Mouse (Mus musculus) lung, adult 2 months (tissue): ENCODE results near the gene Maml3. TPM values are rescaled to one million over a fixed set of nuclear protein-coding genes. Genes with fewer than 3 reads are reported as not detected.
A peak's percentile ranks its signal among the peaks of the same experiment; 100 is the strongest.

ENCODE experiments used
- DNase-seq: peaks from one replicate; pipeline ENCODE4 v3.0.0; 2022
- H3K4me1 ChIP-seq: fragments of 200-500 bp; 2 replicates; pipeline ENCODE4 v1.6.1; 2011; ENCODE audit warnings: low read length; ENCODE audit not compliant: control insufficient read depth, insufficient read depth
- H3K4me3 ChIP-seq: fragments of 200-500 bp; replicated peaks from 2 replicates; pipeline ENCODE3; 2011; ENCODE audit warnings: low read depth, mild to moderate bottlenecking, control low read depth, low read length; ENCODE audit errors: extremely low read depth
- CTCF ChIP-seq: fragments of 200-500 bp; IDR thresholded peaks from 2 replicates; pipeline ENCODE4 v1.5.1; 2011; ENCODE audit warnings: mild to moderate bottlenecking, low read length, control low read depth; ENCODE audit not compliant: insufficient read depth
- POLR2A ChIP-seq: fragments of 200-500 bp; IDR thresholded peaks from 2 replicates; pipeline ENCODE4 v1.6.1; 2011; ENCODE audit warnings: low read depth, mild to moderate bottlenecking, control low read depth, low read length, borderline replicate concordance; ENCODE audit errors: extremely low read depth
- WGBS: fragments of 180-500 bp; shearing (Covaris S2); methylation state at CpG from one replicate; pipeline ENCODE4 v1.1.7; 2018; 5-methylcytosine and 5-hydroxymethylcytosine counted together
- polyA plus RNA-seq: library from polyadenylated mRNA; depleted of rRNA; stranded (reverse); fragments of >200 nt; gene quantifications from 2 replicates; pipeline ENCODE4 v1.2.3, GENCODE M21; 2012

Gene Maml3
- polyA plus RNA-seq, 1 experiment, result 11.2 TPM

- Histone ChIP-seq H3K4me1 (peaks cover 9% of the 10 kb centered on the region), H3K4me3 (no peak overlapping the region)
- DNase-seq, result no peak
- 39% methylated on average over 8 of the region's 8 CpGs for WGBS
- TF ChIP-seq POLR2A, result no peak
- no peak for TF ChIP-seq CTCF
Measured at GRCm38 (mm10) chr3:52035404-52035803, 69.5 kb downstream of the Maml3 start.

- Histone ChIP-seq H3K4me3 (no peak overlapping the region), H3K4me1 (peaks cover 9% of the 10 kb centered on the region)
- WGBS, result 52% methylated on average over 14 of the region's 14 CpGs
- TF ChIP-seq CTCF (no peak), POLR2A (no peak)
- no peak for DNase-seq
Measured at GRCm38 (mm10) chr3:52033857-52034588, 70.9 kb downstream of the Maml3 start.

- TF ChIP-seq POLR2A (no peak), CTCF (no peak)
- no peak for DNase-seq
- peaks cover 9% of the 10 kb centered on the region for H3K4me1 ChIP-seq
Measured at GRCm38 (mm10) chr3:52031327-52031726, 73.5 kb downstream of the Maml3 start.

GRCm38 (mm10) chr3:52030114-52030513 lies 74.8 kb downstream of the Maml3 start:
- H3K4me3 ChIP-seq, result peak overlapping the region; percentile 60
- peaks cover 1% of the 10 kb centered on the region; the same call in 1 of the 2 replicates for H3K4me1 ChIP-seq
- DNase-seq, result no peak
- 28% methylated on average over 10 of the region's 10 CpGs for WGBS
- TF ChIP-seq POLR2A, result no peak
- TF ChIP-seq CTCF, result 0 out of 2 replicates have a peak, but pooled peaks have one; percentile 7

More at GRCm38 (mm10) chr3:52031327-52031726, 73.5 kb downstream of the Maml3 start:
- no peak overlapping the region for H3K4me3 ChIP-seq

GRCm38 (mm10) chr3:52029661-52030081 lies 75.2 kb downstream of the Maml3 start:
- 13% methylated on average over 12 of the region's 12 CpGs for WGBS
- no peak for TF ChIP-seq POLR2A
- TF ChIP-seq CTCF, result no peak
- DNase-seq, result no peak
- Histone ChIP-seq H3K4me1 (no peaks in the 10 kb centered on the region), H3K4me3 (peak overlapping the region; percentile 60)

GRCm38 (mm10) chr3:52027972-52028371 lies 76.9 kb downstream of the Maml3 start:
- TF ChIP-seq POLR2A, result no peak
- no peak for TF ChIP-seq CTCF
- DNase-seq, result no peak
- Histone ChIP-seq H3K4me1 (no peaks in the 10 kb centered on the region), H3K4me3 (no peak overlapping the region)
- WGBS, result 70% methylated on average over 7 of the region's 7 CpGs

GRCm38 (mm10) chr3:52022486-52022885 lies 82.4 kb downstream of the Maml3 start:
- no peak for TF ChIP-seq POLR2A
- no peak for TF ChIP-seq CTCF
- Histone ChIP-seq H3K4me3 (no peak overlapping the region), H3K4me1 (no peaks in the 10 kb centered on the region; the same call in 1 of the 2 replicates)
- whole genome bisulfite sequencing, result 64% methylated on average over 7 of the region's 7 CpGs
- no peak for DNase-seq

GRCm38 (mm10) chr3:52018103-52018439 lies 86.8 kb downstream of the Maml3 start:
- H3K4me1 ChIP-seq, result no peaks in the 10 kb centered on the region; the same call in 1 of the 2 replicates
- WGBS, result 70% methylated on average over 5 of the region's 5 CpGs
- TF ChIP-seq POLR2A (no peak), CTCF (no peak)
- no peak for DNase-seq
- H3K4me3 ChIP-seq, result peak overlapping the region; percentile 32

- WGBS, result 31% methylated on average over 17 of the region's 17 CpGs
- H3K4me1 ChIP-seq, result no peaks in the 10 kb centered on the region; the same call in 1 of the 2 replicates
- no peak for DNase-seq
- no peak for TF ChIP-seq POLR2A
- TF ChIP-seq CTCF, result no peak
- peak overlapping the region; percentile 46 for H3K4me3 ChIP-seq
Measured at GRCm38 (mm10) chr3:52017439-52018102, 87.3 kb downstream of the Maml3 start.
